Mouse (Mus musculus) forebrain, embryonic 14.5 days (tissue): ENCODE results near the gene Gm20388. TPM values are rescaled to one million over a fixed set of nuclear protein-coding genes. Genes with fewer than 3 reads are reported as not detected.

Experiments
- ATAC-seq: fragments of 200-750 bp; cut with Nextera tagmentation; 2 replicates; pipeline ENCODE4 v1.8.0; 2017; ENCODE audit warnings: mild to moderate bottlenecking, moderate library complexity
- DNase-seq: peaks from one replicate; pipeline ENCODE4 v3.0.0-alpha.2; 2015; ENCODE audit warnings: low spot score
- H3K27ac ChIP-seq: fragments of 300-500 bp; sonication (generic); 2 replicates; pipeline ENCODE4 v1.5.1; 2014; ENCODE audit warnings: low read depth, mild to moderate bottlenecking, control low read depth, low read length, moderate library complexity
- H3K27me3 ChIP-seq: fragments of 300-500 bp; sonication (generic); replicated peaks from 2 replicates; pipeline ENCODE4 v1.6.1; 2014; ENCODE audit warnings: low read length, control low read depth, mixed read lengths; ENCODE audit not compliant: control insufficient read depth, insufficient read depth
- H3K36me3 ChIP-seq: fragments of 300-500 bp; sonication (generic); 2 replicates; pipeline ENCODE4 v1.6.1; 2014; ENCODE audit warnings: low read length, control low read depth; ENCODE audit not compliant: control insufficient read depth, insufficient read depth
- H3K4me1 ChIP-seq: fragments of 300-500 bp; sonication (generic); 2 replicates; pipeline ENCODE4 v1.6.1; 2014; ENCODE audit warnings: antibody characterized with exemption, low read length, control low read depth; ENCODE audit not compliant: control insufficient read depth, insufficient read depth
- H3K4me2 ChIP-seq: fragments of 300-500 bp; sonication (generic); 2 replicates; pipeline ENCODE4 v1.6.1; 2014; ENCODE audit warnings: mild to moderate bottlenecking, control low read depth, low read length
- H3K4me3 ChIP-seq: fragments of 300-500 bp; sonication (generic); 2 replicates; pipeline ENCODE4 v1.5.1; 2014; ENCODE audit warnings: low read depth, low read length, control low read depth
- H3K9ac ChIP-seq: fragments of 300-500 bp; sonication (generic); 2 replicates; pipeline ENCODE4 v1.6.1; 2014; ENCODE audit warnings: mild to moderate bottlenecking, low read length, control low read depth, moderate library complexity
- H3K9me3 ChIP-seq: fragments of 300-500 bp; sonication (generic); replicated peaks from 2 replicates; pipeline ENCODE4 v1.6.1; 2016; ENCODE audit warnings: low read length, control low read depth, mixed read lengths; ENCODE audit not compliant: control insufficient read depth
- WGBS: fragments of 180-500 bp; shearing (Covaris S2); extraction: QIAGEN DNeasy Blood & Tissue Kit; methylation state at CpG from one replicate; pipeline ENCODE4 v1.1.7; 2014; 5-methylcytosine and 5-hydroxymethylcytosine counted together
- polyA plus RNA-seq: library from polyadenylated mRNA; unstranded; fragments of >200 nt; fragmentation: Nextera tagmentation; extraction: Ambion mirVana; gene quantifications from 2 replicates; pipeline ENCODE4 v1.2.1, GENCODE M21; 2014

Gene Gm20388
- polyA plus RNA-seq, 1 experiment from 2014 or later: 7.4 TPM

GRCm38 (mm10) chr8:120335262-120336086 is 424.8 kb downstream of the Gm20388 start:
- no peaks in the 10 kb centered on the region for H3K9me3 ChIP-seq
- H3K4me1 ChIP-seq: peaks cover 31% of the 10 kb centered on the region
- peak overlapping the region; percentile 49 for H3K9ac ChIP-seq
- H3K36me3 ChIP-seq: no peaks in the 10 kb centered on the region
- H3K4me3 ChIP-seq: no peak overlapping the region
- DNase-seq: peak; percentile 91
- ATAC-seq: peak; percentile 85
- peak overlapping the region; percentile 16 for H3K4me2 ChIP-seq
- under 1% methylated on average over 17 of the region's 17 CpGs for WGBS
- H3K27me3 ChIP-seq: no peaks in the 10 kb centered on the region
- peak overlapping the region; percentile 91 for H3K27ac ChIP-seq

- Histone ChIP-seq H3K4me2 (peak overlapping the region; percentile 16), H3K4me1 (peaks cover 33% of the 10 kb centered on the region), H3K36me3 (no peaks in the 10 kb centered on the region), H3K9ac (peak overlapping the region; percentile 49; the same call in 1 of the 2 replicates), H3K27me3 (no peaks in the 10 kb centered on the region), H3K4me3 (no peak overlapping the region), H3K9me3 (no peaks in the 10 kb centered on the region), H3K27ac (peak overlapping the region; percentile 91)
- DNase-seq: peak; percentile 50
- ATAC-seq: peak; percentile 30
- 2% methylated on average over 9 of the region's 9 CpGs for WGBS
Observed at GRCm38 (mm10) chr8:120336087-120336380, 425.4 kb downstream of the Gm20388 start.

GRCm38 (mm10) chr8:120336909-120337555 is 426.4 kb downstream of the Gm20388 start:
- Histone ChIP-seq H3K4me1 (peaks cover 39% of the 10 kb centered on the region), H3K36me3 (no peaks in the 10 kb centered on the region)

GRCm38 (mm10) chr8:120337627-120338026 is 427.0 kb downstream of the Gm20388 start:
- Histone ChIP-seq H3K9me3 (no peaks in the 10 kb centered on the region), H3K36me3 (no peaks in the 10 kb centered on the region), H3K4me1 (peaks cover 44% of the 10 kb centered on the region), H3K4me2 (no peak overlapping the region), H3K4me3 (no peak overlapping the region), H3K27ac (no peak overlapping the region), H3K27me3 (no peaks in the 10 kb centered on the region), H3K9ac (no peak overlapping the region)
- ATAC-seq (no peak), DNase-seq (no peak)
- 64% methylated on average over 5 of the region's 5 CpGs for WGBS

More at GRCm38 (mm10) chr8:120336909-120337555, 426.4 kb downstream of the Gm20388 start:
- H3K4me3 ChIP-seq: no peak overlapping the region
- DNase-seq: no peak
- 32% methylated on average over 5 of the region's 5 CpGs for WGBS
- H3K9ac ChIP-seq: no peak overlapping the region
- H3K9me3 ChIP-seq: no peaks in the 10 kb centered on the region
- ATAC-seq: no peak
- H3K27me3 ChIP-seq: no peaks in the 10 kb centered on the region
- H3K27ac ChIP-seq: no peak overlapping the region
- no peak overlapping the region for H3K4me2 ChIP-seq

- no peak overlapping the region for H3K4me3 ChIP-seq
- DNase-seq (no peak), ATAC-seq (no peak)
- H3K4me1 ChIP-seq: peaks cover 51% of the 10 kb centered on the region
- no peak overlapping the region for H3K27ac ChIP-seq
- no peak overlapping the region for H3K4me2 ChIP-seq
- H3K27me3 ChIP-seq: no peaks in the 10 kb centered on the region
- WGBS: 94% methylated on average over 7 of the region's 7 CpGs
- H3K9me3 ChIP-seq: no peaks in the 10 kb centered on the region
- no peaks in the 10 kb centered on the region for H3K36me3 ChIP-seq
- no peak overlapping the region for H3K9ac ChIP-seq
Observed at GRCm38 (mm10) chr8:120338678-120339077, 428.0 kb downstream of the Gm20388 start.

GRCm38 (mm10) chr8:120339743-120340142 is 429.1 kb downstream of the Gm20388 start:
- peaks cover 56% of the 10 kb centered on the region for H3K4me1 ChIP-seq
- DNase-seq: no peak
- peak overlapping the region; percentile 22 for H3K9ac ChIP-seq
- ATAC-seq: no peak
- no peaks in the 10 kb centered on the region for H3K9me3 ChIP-seq
- no peaks in the 10 kb centered on the region for H3K36me3 ChIP-seq
- no peaks in the 10 kb centered on the region for H3K27me3 ChIP-seq
- H3K4me2 ChIP-seq: no peak overlapping the region
- no peak overlapping the region for H3K27ac ChIP-seq
- H3K4me3 ChIP-seq: no peak overlapping the region
- 37% methylated on average over 8 of the region's 8 CpGs for WGBS

GRCm38 (mm10) chr8:120341124-120341523 is 430.5 kb downstream of the Gm20388 start:
- Histone ChIP-seq H3K36me3 (no peaks in the 10 kb centered on the region), H3K4me1 (peaks cover 47% of the 10 kb centered on the region), H3K9ac (no peak overlapping the region), H3K4me2 (no peak overlapping the region), H3K9me3 (no peaks in the 10 kb centered on the region), H3K4me3 (no peak overlapping the region), H3K27me3 (no peaks in the 10 kb centered on the region), H3K27ac (0 out of 2 replicates have a peak overlapping the region, but pooled peaks have one; percentile 21)
- no peak for ATAC-seq
- WGBS: 42% methylated on average over 10 of the region's 10 CpGs
- DNase-seq: no peak

- WGBS: 10% methylated on average over 7 of the region's 7 CpGs
- Histone ChIP-seq H3K9ac (no peak overlapping the region), H3K27me3 (no peaks in the 10 kb centered on the region), H3K36me3 (no peaks in the 10 kb centered on the region), H3K4me2 (0 out of 2 replicates have a peak overlapping the region, but pooled peaks have one; percentile 12), H3K4me3 (no peak overlapping the region), H3K4me1 (peaks cover 56% of the 10 kb centered on the region), H3K9me3 (no peaks in the 10 kb centered on the region), H3K27ac (peak overlapping the region; percentile 67)
- ATAC-seq (peak; percentile 38; the same call in 1 of the 2 replicates), DNase-seq (peak; percentile 89)
Observed at GRCm38 (mm10) chr8:120342847-120343548, 432.4 kb downstream of the Gm20388 start.
